Mouse (Mus musculus): Measurements from ENCODE around the gene Ten1. TPM values are rescaled to one million over a fixed set of nuclear protein-coding genes. Genes with fewer than 3 reads are reported as not detected.

Ten1 gene
- polyA plus RNA-seq, 1 experiment from 2014 or later: 74.8 TPM

DNA sequence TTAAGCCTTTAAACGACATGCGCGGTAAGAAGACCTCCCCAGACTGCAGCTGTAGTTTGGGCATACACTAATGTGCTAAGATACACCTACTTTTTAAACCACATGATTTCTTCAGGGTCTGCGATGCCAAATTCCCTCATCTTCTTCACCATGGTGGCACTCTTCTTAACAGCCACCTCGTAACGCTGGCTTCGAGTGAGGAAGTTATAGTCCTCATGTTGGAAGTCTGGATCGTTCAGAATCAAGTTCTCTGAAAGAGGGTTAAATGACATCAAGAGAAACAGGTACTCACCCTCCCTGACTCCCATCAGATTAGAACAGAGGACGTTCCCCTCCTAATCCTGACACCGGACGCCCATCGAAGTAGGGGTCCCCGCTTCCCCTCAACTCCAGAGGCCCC is 523 bp upstream of the Ten1 start:
- H3K9me3 ChIP-seq: no peaks in the 10 kb centered on the region
- peak overlapping the region; percentile 94 for H3K27ac ChIP-seq
- H3K36me3 ChIP-seq: peaks cover 6% of the 10 kb centered on the region; the same call in 1 of the 2 replicates
- 20% methylated on average over 13 of the region's 13 CpGs for WGBS
- peak overlapping the region; percentile 73 for H3K9ac ChIP-seq
- peaks cover 3% of the 10 kb centered on the region; the same call in 1 of the 2 replicates for H3K4me1 ChIP-seq
- peak overlapping the region; percentile 65 for H3K4me3 ChIP-seq (replicated peaks)
- no peaks in the 10 kb centered on the region for H3K27me3 ChIP-seq (replicated peaks)
- H3K4me2 ChIP-seq: peak overlapping the region; percentile 67
- ATAC-seq (ENCODE audit: insufficient read depth, low FRiP score, low read depth): no peak

DNA sequence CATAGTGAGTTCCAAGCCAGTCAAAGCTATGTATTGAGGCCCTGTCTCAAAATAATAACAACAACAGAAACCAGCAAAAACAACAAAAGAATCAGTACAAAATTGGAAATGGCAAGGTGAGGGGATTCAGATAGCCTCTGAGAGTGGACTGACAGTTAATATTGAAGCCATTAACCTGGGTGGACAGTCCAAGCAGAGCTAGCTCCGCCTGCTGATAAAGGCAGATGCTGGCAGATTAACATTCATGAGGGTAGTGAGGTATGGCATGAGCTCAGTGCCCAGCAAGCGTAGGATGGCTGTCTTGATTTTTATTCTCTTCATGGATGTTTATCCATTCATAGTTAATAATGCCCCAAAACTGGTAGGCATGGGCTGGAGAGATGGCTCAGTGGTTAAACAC is 2.5 kb downstream of the Ten1 start:
- 93% methylated on average over 2 of the region's 2 CpGs for WGBS
- H3K27ac ChIP-seq: no peak overlapping the region
- H3K9me3 ChIP-seq: no peaks in the 10 kb centered on the region
- no peak overlapping the region for H3K4me2 ChIP-seq
- no peaks in the 10 kb centered on the region; the same call in 1 of the 2 replicates for H3K4me1 ChIP-seq
- no peak overlapping the region for H3K4me3 ChIP-seq (replicated peaks)
- H3K36me3 ChIP-seq: peaks cover 6% of the 10 kb centered on the region; the same call in 1 of the 2 replicates
- no peak for ATAC-seq (ENCODE audit: insufficient read depth, low FRiP score, low read depth)
- no peak overlapping the region for H3K9ac ChIP-seq
- H3K27me3 ChIP-seq (replicated peaks): no peaks in the 10 kb centered on the region

DNA sequence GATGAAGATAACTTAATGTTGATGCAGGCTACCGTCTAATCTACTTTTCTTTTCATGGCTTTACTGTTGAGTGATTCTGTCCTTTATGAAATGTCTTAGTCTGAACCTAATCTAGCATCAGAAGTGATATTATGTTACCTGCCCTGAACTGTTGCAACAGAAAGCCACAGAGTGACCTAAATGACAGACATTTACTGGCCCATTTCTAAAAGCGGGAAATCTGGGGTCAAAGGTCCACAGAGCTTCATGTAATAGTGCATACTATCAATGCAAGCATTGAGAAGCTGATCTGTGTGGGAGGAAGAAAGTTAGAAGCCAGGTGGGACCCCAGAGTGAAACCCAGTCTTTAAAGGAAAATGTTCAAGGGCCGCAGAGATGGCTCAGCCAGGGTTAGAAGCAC is 4.5 kb downstream of the Ten1 start:
- H3K9me3 ChIP-seq: no peaks in the 10 kb centered on the region
- no peak overlapping the region for H3K9ac ChIP-seq
- H3K27ac ChIP-seq: no peak overlapping the region
- peaks cover 4% of the 10 kb centered on the region for H3K36me3 ChIP-seq
- no peaks in the 10 kb centered on the region for H3K27me3 ChIP-seq (replicated peaks)
- no peaks in the 10 kb centered on the region; the same call in 1 of the 2 replicates for H3K4me1 ChIP-seq
- 86% methylated on average over 3 of the region's 3 CpGs for WGBS
- ATAC-seq (ENCODE audit: insufficient read depth, low FRiP score, low read depth): no peak
- no peak overlapping the region for H3K4me2 ChIP-seq
- no peak overlapping the region for H3K4me3 ChIP-seq (replicated peaks)

DNA sequence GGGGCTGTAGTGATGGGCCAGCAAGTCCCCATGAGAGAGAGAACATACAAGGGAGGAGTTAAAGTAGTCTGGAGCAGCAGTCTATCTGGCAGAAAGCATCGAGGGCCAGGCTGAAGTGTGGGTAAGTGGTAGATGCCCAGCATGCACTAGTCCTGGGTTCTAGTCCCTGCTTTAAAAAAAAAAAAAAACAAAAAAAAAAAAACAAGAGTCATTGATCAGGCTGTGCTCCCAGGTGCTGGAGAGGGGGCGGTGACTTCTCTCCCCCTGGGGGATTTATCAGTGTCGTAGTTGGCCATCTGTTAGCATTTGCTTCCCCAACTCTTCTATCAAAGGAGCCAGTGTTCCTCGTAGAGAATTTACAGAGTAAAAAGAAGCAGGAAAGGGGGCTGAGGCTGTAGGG is 8.0 kb downstream of the Ten1 start:
- no peak overlapping the region for H3K27ac ChIP-seq
- no peaks in the 10 kb centered on the region for H3K27me3 ChIP-seq (replicated peaks)
- peaks cover 4% of the 10 kb centered on the region for H3K36me3 ChIP-seq
- 72% methylated on average over 4 of the region's 4 CpGs for WGBS
- H3K4me3 ChIP-seq (replicated peaks): no peak overlapping the region
- ATAC-seq (ENCODE audit: insufficient read depth, low FRiP score, low read depth): no peak
- no peaks in the 10 kb centered on the region; the same call in 1 of the 2 replicates for H3K4me1 ChIP-seq
- no peak overlapping the region for H3K4me2 ChIP-seq
- H3K9me3 ChIP-seq: no peaks in the 10 kb centered on the region
- no peak overlapping the region for H3K9ac ChIP-seq

DNA sequence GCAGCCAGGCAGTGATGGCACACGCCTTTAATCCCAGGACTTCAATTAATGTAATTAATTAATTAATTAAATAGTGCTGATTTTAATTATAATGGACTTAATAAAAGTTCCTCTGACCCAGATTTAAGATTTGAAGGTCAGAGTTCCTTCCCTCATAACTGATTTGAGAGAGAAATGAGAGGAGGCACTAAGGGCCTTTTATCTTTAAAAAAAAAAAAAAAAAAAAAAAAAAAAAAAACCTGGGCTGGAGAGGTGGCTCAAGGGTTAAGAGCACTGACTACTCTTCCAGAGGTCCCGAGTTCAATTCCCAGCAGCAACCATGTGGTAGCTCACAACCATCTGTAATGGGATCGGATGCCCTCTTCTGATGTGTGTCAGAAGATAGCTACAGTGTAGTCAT is 10.0 kb downstream of the Ten1 start:
- WGBS: 80% methylated on average over 3 of the region's 3 CpGs
- Histone ChIP-seq H3K27ac (no peak overlapping the region), H3K9me3 (no peaks in the 10 kb centered on the region), H3K36me3 (peaks cover 4% of the 10 kb centered on the region), H3K27me3 (replicated peaks) (no peaks in the 10 kb centered on the region), H3K4me3 (replicated peaks) (no peak overlapping the region), H3K4me2 (no peak overlapping the region), H3K4me1 (no peaks in the 10 kb centered on the region; the same call in 1 of the 2 replicates), H3K9ac (no peak overlapping the region)
- ATAC-seq (ENCODE audit: insufficient read depth, low FRiP score, low read depth): no peak

DNA sequence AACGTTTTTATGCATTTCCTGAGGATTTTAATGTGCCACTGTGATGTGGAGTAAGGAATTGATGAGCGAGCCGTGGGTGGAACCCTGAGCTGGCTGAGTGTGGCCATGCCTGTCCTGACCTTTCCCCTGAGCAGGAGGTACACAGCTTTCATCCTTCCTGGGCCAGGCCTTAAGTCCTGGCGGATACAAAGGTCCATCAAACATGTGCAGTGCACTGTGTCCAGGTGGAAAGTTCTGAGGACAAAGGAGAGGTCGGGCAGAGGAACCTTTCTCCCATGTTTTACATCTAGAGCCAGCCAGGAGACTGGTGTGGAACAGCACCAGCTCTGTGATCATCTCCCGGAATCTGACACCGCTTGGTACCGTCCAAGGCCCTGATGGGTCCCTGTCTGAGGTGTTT is 10.6 kb downstream of the Ten1 start:
- H3K27ac ChIP-seq: no peak overlapping the region
- 72% methylated on average over 8 of the region's 8 CpGs for WGBS
- no peak for ATAC-seq (ENCODE audit: insufficient read depth, low FRiP score, low read depth)
- peaks cover 4% of the 10 kb centered on the region for H3K36me3 ChIP-seq
- H3K9me3 ChIP-seq: no peaks in the 10 kb centered on the region
- no peak overlapping the region for H3K4me2 ChIP-seq
- H3K4me3 ChIP-seq (replicated peaks): no peak overlapping the region
- H3K9ac ChIP-seq: no peak overlapping the region
- no peaks in the 10 kb centered on the region; the same call in 1 of the 2 replicates for H3K4me1 ChIP-seq
- H3K27me3 ChIP-seq (replicated peaks): no peaks in the 10 kb centered on the region

DNA sequence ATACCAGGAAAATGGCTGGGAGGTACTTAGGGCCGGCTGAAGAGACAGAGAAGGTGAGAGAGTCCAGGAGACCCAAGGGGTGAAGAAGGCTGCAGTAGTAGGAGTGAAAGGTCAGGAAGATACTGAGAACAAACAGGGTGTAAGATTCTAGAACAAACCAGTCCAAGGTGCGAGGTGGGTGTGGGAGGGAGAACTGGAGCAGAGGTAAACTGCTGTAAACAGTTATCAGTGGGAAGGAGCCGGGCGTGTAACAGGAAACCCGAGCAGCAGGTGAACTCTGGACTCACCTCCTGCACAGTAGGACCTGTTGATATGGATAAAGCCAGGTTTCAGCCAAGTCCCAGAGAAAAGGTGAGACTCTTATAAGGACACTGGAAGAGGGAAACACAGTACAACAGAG is 12.0 kb downstream of the Ten1 start:
- H3K9ac ChIP-seq: no peak overlapping the region

DNA sequence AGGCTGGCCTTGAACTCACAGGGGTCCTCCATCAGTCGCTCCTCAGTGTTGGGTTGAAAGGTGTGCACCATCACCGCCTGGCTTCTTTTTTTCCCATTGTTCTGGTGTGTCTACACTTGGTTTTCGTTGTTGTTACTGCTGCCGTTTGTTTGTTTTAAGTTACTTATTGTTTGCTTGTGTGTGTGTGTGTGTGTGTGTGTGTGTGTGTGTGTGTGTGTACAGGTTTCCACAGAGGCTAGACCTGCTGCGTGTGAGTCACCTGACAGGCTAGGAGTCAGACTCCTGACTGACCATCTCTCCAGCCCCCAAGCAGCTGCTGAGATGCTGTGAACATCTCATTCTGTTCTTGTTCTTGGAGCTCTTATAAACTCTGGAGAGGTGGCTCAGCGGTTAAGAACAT is 14.2 kb downstream of the Ten1 start:
- H3K9me3 ChIP-seq: no peaks in the 10 kb centered on the region
- H3K4me3 ChIP-seq (replicated peaks): no peak overlapping the region
- no peak overlapping the region for H3K4me2 ChIP-seq
- H3K27ac ChIP-seq: no peak overlapping the region
- H3K9ac ChIP-seq: no peak overlapping the region
- no peaks in the 10 kb centered on the region for H3K27me3 ChIP-seq (replicated peaks)
- WGBS: 86% methylated on average over 6 of the region's 6 CpGs
- peaks cover 5% of the 10 kb centered on the region; the same call in 1 of the 2 replicates for H3K4me1 ChIP-seq
- no peak for ATAC-seq (ENCODE audit: insufficient read depth, low FRiP score, low read depth)
- H3K36me3 ChIP-seq: no peaks in the 10 kb centered on the region

More for the DNA sequence above, 12.0 kb downstream of the Ten1 start:
- H3K4me1 ChIP-seq: no peaks in the 10 kb centered on the region; the same call in 1 of the 2 replicates
- peaks cover 4% of the 10 kb centered on the region for H3K36me3 ChIP-seq
- no peak overlapping the region for H3K4me3 ChIP-seq (replicated peaks)
- H3K27ac ChIP-seq: peak overlapping the region; percentile 79
- H3K9me3 ChIP-seq: no peaks in the 10 kb centered on the region
- no peak overlapping the region for H3K4me2 ChIP-seq
- peak; percentile 87 for ATAC-seq (ENCODE audit: insufficient read depth, low FRiP score, low read depth)
- WGBS: 59% methylated on average over 5 of the region's 5 CpGs
- no peaks in the 10 kb centered on the region for H3K27me3 ChIP-seq (replicated peaks)

DNA sequence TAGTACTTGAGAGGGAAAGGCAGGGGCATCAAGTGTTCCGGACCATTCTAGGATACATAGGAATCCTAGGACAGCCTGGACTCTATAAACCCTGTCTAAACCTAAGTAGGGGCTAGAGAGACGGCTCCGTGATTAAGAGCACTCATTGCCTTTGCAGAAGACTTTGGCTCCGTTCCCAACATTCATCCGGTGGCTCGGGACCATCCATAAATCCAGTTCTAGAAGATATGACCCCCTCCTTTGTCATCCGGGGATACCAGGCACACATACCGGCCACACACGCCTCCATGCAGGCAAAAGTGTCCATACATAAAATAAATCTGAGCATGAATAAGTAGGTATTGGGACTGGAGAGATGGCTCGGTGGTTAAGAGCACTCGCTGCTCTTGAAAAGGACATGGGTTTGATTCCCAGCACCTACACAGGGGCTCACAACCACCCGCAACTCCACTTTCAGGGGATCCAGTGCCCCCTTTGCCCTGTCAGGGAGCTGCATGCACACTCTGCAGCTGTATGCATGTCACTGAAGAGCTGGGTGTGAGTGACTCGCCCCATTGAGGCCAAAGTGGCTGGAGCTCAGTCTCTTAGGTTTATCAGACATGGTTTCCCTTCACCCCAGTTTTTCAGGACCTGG is 15.3 kb downstream of the Ten1 start:
- Histone ChIP-seq H3K4me2 (no peak overlapping the region), H3K27me3 (replicated peaks) (no peaks in the 10 kb centered on the region), H3K9ac (no peak overlapping the region), H3K4me1 (peaks cover 17% of the 10 kb centered on the region), H3K4me3 (replicated peaks) (no peak overlapping the region), H3K9me3 (no peaks in the 10 kb centered on the region), H3K27ac (no peak overlapping the region), H3K36me3 (no peaks in the 10 kb centered on the region)
- no peak for ATAC-seq (ENCODE audit: insufficient read depth, low FRiP score, low read depth)
- WGBS: 80% methylated on average over 13 of the region's 13 CpGs

DNA sequence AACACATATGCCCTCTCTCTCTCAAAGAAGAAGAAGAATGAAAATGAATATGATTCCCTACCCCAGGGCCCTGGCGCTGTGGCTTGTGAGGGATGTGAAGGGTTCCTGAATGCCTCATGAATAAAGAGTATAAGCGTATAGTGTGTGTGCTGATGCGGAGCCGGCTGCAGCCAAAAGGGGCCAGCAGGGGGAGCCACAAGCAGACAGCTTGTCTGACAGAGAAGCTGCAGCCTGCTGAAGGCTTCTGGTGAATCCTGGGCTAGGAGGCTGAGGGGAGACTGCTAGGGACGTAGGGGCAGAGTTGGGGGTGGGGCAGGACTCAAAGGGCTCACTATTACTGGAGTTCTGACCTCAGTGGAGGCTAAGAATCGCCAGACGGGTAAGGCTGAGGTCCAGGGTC is 16.5 kb downstream of the Ten1 start:
- no peak for ATAC-seq (ENCODE audit: insufficient read depth, low FRiP score, low read depth)
- Histone ChIP-seq H3K27ac (no peak overlapping the region), H3K4me1 (peaks cover 25% of the 10 kb centered on the region), H3K4me3 (replicated peaks) (no peak overlapping the region), H3K36me3 (no peaks in the 10 kb centered on the region), H3K9me3 (no peaks in the 10 kb centered on the region), H3K4me2 (no peak overlapping the region), H3K9ac (no peak overlapping the region), H3K27me3 (replicated peaks) (no peaks in the 10 kb centered on the region)
- WGBS: 77% methylated on average over 7 of the region's 7 CpGs

DNA sequence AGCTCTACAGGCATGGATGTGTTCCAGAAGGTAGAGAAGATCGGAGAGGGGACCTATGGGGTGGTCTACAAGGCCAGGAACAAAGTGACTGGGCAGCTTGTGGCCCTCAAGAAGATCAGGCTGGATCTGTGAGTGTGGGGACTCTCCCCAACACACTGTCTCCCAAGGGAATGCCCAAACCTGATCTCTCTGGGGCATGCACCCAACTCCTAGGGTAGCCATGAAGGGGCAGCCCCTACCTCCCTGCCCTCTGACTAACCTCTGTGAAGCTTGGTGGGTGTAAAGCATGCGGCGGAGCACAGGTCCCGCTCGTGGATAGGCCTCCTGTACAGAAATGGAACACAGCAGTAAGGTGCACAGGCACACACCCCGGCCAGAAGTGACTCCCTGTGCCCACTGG is 17.3 kb downstream of the Ten1 start:
- no peak overlapping the region for H3K9ac ChIP-seq
- peaks cover 25% of the 10 kb centered on the region for H3K4me1 ChIP-seq
- H3K27me3 ChIP-seq (replicated peaks): 0 out of 2 replicates have a peak, but pooled peaks cover 4% of the 10 kb centered on the region
- 0 out of 2 replicates have a peak, but pooled peaks cover under 1% of the 10 kb centered on the region for H3K36me3 ChIP-seq
- no peak overlapping the region for H3K4me2 ChIP-seq
- no peak overlapping the region for H3K27ac ChIP-seq
- no peak overlapping the region for H3K4me3 ChIP-seq (replicated peaks)
- no peaks in the 10 kb centered on the region for H3K9me3 ChIP-seq
- 83% methylated on average over 6 of the region's 6 CpGs for WGBS
- ATAC-seq (ENCODE audit: insufficient read depth, low FRiP score, low read depth): no peak

DNA sequence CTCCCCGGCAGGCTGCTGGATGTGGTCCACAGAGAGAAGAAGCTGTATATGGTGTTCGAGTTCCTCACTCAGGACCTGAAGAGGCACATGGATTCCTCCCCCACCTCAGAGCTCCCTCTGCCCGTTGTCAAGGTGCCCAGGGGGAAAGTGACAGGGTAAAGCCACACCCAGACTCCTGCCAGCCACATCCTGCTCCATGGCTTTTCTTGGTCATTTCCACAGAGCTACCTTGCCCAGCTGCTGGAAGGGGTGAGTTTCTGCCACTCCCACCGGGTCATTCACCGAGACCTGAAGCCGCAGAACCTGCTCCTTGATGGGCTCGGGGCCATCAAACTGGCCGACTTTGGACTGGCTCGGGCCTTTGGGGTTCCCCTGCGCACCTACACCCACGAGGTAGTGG is 17.9 kb downstream of the Ten1 start:
- Histone ChIP-seq H3K9ac (no peak overlapping the region), H3K4me2 (no peak overlapping the region), H3K27me3 (replicated peaks) (0 out of 2 replicates have a peak, but pooled peaks cover 10% of the 10 kb centered on the region), H3K9me3 (no peaks in the 10 kb centered on the region), H3K27ac (no peak overlapping the region), H3K4me3 (replicated peaks) (no peak overlapping the region), H3K4me1 (peaks cover 25% of the 10 kb centered on the region), H3K36me3 (0 out of 2 replicates have a peak, but pooled peaks cover 6% of the 10 kb centered on the region)
- 80% methylated on average over 11 of the region's 11 CpGs for WGBS
- ATAC-seq (ENCODE audit: insufficient read depth, low FRiP score, low read depth): no peak
